Mouse (Mus musculus): ENCODE results near the gene Atg4b. TPM values are rescaled to one million over a fixed set of nuclear protein-coding genes. Genes with fewer than 3 reads are reported as not detected.

Atg4b gene
- total RNA-seq (2021), result 10 to 100 TPM; 33.6 to 36.4 TPM
- 27.7 and 33.4 TPM in 2 replicates for polyA plus RNA-seq (2012; rRNA removed)
- long read RNA-seq, full-length matches to known transcripts, result 11 of 16 reads
- long read RNA-seq, partial matches to known transcripts, result 5 of 16 reads
- long read RNA-seq, other reads (novel, unspliced or antisense), result 0 of 16 reads

DNA sequence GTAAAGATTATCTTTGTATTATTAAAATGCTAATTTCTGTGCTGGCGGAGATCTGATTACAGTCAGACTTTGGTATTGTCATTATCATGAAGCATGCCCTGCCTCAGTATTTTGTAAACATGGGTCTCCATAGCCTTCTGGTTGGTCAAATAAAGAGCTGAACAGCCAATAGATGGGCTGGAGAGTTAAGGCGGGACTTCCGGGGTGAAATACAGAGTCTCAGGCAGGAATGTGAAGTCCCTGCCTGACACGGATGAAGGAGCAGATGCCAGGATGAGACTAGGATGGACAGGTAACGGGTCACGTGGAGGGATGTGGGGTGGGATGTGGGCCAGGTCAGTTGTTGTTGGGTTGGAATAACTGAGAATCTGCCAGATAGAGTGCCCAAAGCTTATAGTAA, at the start of gene Atg4b:
Gene Atg4b, plus strand, starts transcription at position 211 of the 400 bp plus-strand sequence.
- no peak within 1 kb of the TSS for H3K4me3 ChIP-seq
- no peaks in the 10 kb centered on the region for H3K27me3 ChIP-seq (ENCODE audit: control insufficient read depth, insufficient read depth, low read length)
- no peak for DNase-seq
- H3K4me1 ChIP-seq (ENCODE audit: control insufficient read depth, insufficient read depth, low read length), result peaks cover 1% of the 10 kb centered on the region; the same call in 1 of the 2 replicates
- TF ChIP-seq CTCF (IDR thresholded peaks at IDR 0.05) (no peak), EP300 (IDR thresholded peaks at IDR 0.05; ENCODE audit: insufficient read depth, low read depth, low read length) (no peak), POLR2A (IDR thresholded peaks at IDR 0.05; ENCODE audit: insufficient read depth, low read depth, low read length) (no peak)
- H3K27ac ChIP-seq, result no peak within 1 kb of the TSS
- H3K36me3 ChIP-seq (ENCODE audit: control insufficient read depth, insufficient read depth, low read length), result peaks cover 1% of the 10 kb centered on the region
- intact Hi-C loops (cut with DNase I), result loop anchor here (10.0 kb wide), 2 partner anchors 116 to 306 kb away; no protein-coding TSS in a partner anchor
- no peak within 1 kb of the TSS for H3K9ac ChIP-seq (ENCODE audit: low read depth, low read length)
- 87% methylated on average over 6 of the region's 6 CpGs for WGBS
- H3K79me2 ChIP-seq (replicated peaks; ENCODE audit: control insufficient read depth, insufficient read depth, low read length), result no peaks in the 10 kb centered on the region; the same call in 1 of the 2 replicates

DNA sequence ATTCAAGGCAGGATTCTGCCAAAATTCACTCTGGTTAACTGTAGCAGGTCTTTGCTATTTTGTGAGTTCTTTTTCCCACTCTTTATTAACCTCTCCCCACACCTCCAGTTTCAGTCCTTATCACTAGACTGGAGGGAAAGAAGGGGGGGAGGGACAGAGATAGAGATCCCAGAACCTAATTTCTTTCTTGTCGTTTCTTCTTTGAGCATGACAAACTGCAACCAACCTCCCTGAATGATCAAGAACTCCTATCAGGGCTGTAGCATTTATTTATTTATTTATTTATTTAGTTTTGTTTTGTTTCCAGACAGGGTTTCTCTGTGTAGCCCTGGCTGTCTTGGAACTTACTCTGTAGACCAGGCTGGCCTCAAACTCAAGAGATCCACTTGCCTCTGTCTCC, 49.2 kb upstream of the Atg4b start:
- Histone ChIP-seq H3K9ac (ENCODE audit: low read depth, low read length) (no peak overlapping the region), H3K36me3 (ENCODE audit: control insufficient read depth, insufficient read depth, low read length) (no peaks in the 10 kb centered on the region), H3K27me3 (ENCODE audit: control insufficient read depth, insufficient read depth, low read length) (no peaks in the 10 kb centered on the region), H3K4me3 (no peak overlapping the region), H3K27ac (no peak overlapping the region), H3K79me2 (replicated peaks; ENCODE audit: control insufficient read depth, insufficient read depth, low read length) (no peaks in the 10 kb centered on the region), H3K4me1 (ENCODE audit: control insufficient read depth, insufficient read depth, low read length) (peaks cover 4% of the 10 kb centered on the region)
- no peak for DNase-seq
- whole genome bisulfite sequencing, result 70% methylated on average over 1 of the region's 1 CpGs
- TF ChIP-seq POLR2A (IDR thresholded peaks at IDR 0.05; ENCODE audit: insufficient read depth, low read depth, low read length) (no peak), EP300 (IDR thresholded peaks at IDR 0.05; ENCODE audit: insufficient read depth, low read depth, low read length) (no peak), CTCF (IDR thresholded peaks at IDR 0.05) (no peak)
- intact Hi-C loops (cut with DNase I), result no loop called here

DNA sequence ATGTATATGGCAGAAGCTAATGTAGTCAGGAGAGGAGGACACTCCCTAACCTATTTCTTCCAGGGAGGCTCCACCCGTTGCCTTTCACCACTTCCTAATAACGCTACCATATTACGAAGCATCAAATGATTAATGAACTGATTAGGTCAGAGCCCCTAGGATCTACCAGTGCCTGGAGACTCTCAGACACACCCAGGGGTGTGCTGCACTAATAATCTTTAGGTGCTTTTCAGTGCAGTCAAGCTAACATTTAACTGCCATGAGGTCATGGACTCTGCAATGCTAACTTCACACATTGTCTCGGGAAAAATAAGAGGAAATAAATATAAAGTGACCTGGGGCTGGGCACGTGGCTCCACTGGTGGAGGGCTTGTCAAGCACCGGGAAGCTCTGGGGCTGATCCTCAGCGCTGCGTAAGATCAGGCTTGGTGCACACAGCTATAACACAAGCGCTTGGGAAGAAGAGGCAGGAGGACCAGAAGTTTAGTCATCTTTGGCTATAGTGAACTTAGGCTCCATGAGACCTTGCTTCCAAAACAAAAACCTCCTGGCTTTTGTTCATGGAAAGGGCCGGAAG, 47.7 kb upstream of the Atg4b start:
- Histone ChIP-seq H3K9ac (ENCODE audit: low read depth, low read length) (no peak overlapping the region), H3K79me2 (replicated peaks; ENCODE audit: control insufficient read depth, insufficient read depth, low read length) (no peaks in the 10 kb centered on the region), H3K27ac (no peak overlapping the region), H3K4me1 (ENCODE audit: control insufficient read depth, insufficient read depth, low read length) (no peaks in the 10 kb centered on the region), H3K27me3 (ENCODE audit: control insufficient read depth, insufficient read depth, low read length) (no peaks in the 10 kb centered on the region), H3K36me3 (ENCODE audit: control insufficient read depth, insufficient read depth, low read length) (no peaks in the 10 kb centered on the region), H3K4me3 (no peak overlapping the region)
- intact Hi-C loops (cut with DNase I), result no loop called here
- DNase-seq, result no peak
- TF ChIP-seq POLR2A (IDR thresholded peaks at IDR 0.05; ENCODE audit: insufficient read depth, low read depth, low read length), result no peak
- no peak for TF ChIP-seq CTCF (IDR thresholded peaks at IDR 0.05)
- no peak for TF ChIP-seq EP300 (IDR thresholded peaks at IDR 0.05; ENCODE audit: insufficient read depth, low read depth, low read length)
- 91% methylated on average over 10 of the region's 10 CpGs for WGBS

DNA sequence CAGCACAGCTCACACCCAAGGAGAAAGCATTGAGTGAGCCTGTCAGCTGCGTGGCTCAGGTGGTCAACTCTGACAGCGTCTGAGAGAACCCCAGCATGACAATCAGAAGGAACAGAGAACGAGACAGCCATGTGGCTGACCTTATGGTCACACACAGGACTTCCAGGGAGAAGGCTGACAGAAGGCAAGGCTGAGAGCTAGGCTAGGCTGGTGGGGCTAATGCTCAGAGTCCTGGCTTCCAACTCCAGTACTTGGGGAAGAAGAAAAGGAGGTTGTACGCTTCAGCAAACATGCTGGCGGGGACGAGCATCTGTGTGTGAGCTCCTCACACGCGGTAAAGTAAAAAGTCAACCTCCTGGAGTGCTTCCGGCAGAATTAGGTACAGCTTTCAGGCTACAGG, 47.0 kb upstream of the Atg4b start:
- 94% methylated on average over 9 of the region's 9 CpGs for WGBS
- H3K36me3 ChIP-seq (ENCODE audit: control insufficient read depth, insufficient read depth, low read length), result no peaks in the 10 kb centered on the region

DNA sequence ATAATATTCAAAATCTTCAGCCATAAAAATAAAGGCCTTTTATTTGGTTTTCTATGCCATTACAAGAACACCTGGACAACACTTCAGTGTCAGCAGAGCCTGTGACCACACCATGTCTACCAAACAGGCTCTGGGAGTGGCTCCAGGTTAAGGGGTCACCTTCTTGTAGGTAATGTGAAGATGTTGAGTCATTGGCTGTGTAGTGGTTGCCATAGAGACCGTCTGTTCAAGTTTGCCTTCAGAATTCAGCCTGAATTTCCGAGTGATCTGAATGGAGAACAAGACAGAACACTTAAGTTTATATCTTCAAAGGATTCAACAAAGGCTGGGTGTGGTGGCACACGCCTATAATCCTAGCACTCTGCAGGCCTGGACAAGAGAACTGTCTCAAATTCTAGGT, 45.9 kb upstream of the Atg4b start:
- Histone ChIP-seq H3K27ac (no peak overlapping the region), H3K79me2 (replicated peaks; ENCODE audit: control insufficient read depth, insufficient read depth, low read length) (no peaks in the 10 kb centered on the region), H3K9ac (ENCODE audit: low read depth, low read length) (no peak overlapping the region), H3K36me3 (ENCODE audit: control insufficient read depth, insufficient read depth, low read length) (no peaks in the 10 kb centered on the region), H3K27me3 (ENCODE audit: control insufficient read depth, insufficient read depth, low read length) (no peaks in the 10 kb centered on the region), H3K4me3 (no peak overlapping the region), H3K4me1 (ENCODE audit: control insufficient read depth, insufficient read depth, low read length) (no peaks in the 10 kb centered on the region)
- TF ChIP-seq POLR2A (IDR thresholded peaks at IDR 0.05; ENCODE audit: insufficient read depth, low read depth, low read length) (no peak), EP300 (IDR thresholded peaks at IDR 0.05; ENCODE audit: insufficient read depth, low read depth, low read length) (no peak), CTCF (IDR thresholded peaks at IDR 0.05) (no peak)
- no peak for DNase-seq
- intact Hi-C loops (cut with DNase I), result no loop called here
- 76% methylated on average over 3 of the region's 3 CpGs for WGBS

More for the DNA sequence above, 47.0 kb upstream of the Atg4b start:
- no peak for DNase-seq
- Histone ChIP-seq H3K27me3 (ENCODE audit: control insufficient read depth, insufficient read depth, low read length) (no peaks in the 10 kb centered on the region), H3K4me1 (ENCODE audit: control insufficient read depth, insufficient read depth, low read length) (no peaks in the 10 kb centered on the region), H3K27ac (no peak overlapping the region), H3K9ac (ENCODE audit: low read depth, low read length) (no peak overlapping the region), H3K79me2 (replicated peaks; ENCODE audit: control insufficient read depth, insufficient read depth, low read length) (no peaks in the 10 kb centered on the region), H3K4me3 (no peak overlapping the region)
- TF ChIP-seq POLR2A (IDR thresholded peaks at IDR 0.05; ENCODE audit: insufficient read depth, low read depth, low read length) (no peak), EP300 (IDR thresholded peaks at IDR 0.05; ENCODE audit: insufficient read depth, low read depth, low read length) (no peak), CTCF (IDR thresholded peaks at IDR 0.05) (no peak)
- intact Hi-C loops (cut with DNase I), result no loop called here

DNA sequence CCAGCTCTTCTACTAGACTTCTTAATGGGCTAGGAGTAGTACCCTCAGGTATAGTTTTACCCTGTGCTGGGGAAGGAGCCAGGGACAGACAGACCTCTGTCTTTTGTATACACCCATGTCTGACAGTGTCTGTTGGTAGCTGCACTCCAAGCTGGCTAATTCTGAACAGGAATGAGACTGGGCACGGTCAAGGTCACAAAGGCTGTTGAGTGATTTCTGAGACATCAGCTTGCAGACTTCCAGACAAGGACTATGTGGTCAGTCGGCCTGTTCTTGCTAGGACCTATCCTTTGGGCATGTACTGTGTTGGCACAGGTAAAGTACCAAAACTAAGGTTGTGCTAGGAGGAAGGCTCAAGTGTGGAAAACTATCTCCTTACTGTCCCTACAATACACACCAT, 35.1 kb upstream of the Atg4b start:
- H3K27ac ChIP-seq, result no peak overlapping the region

More for the DNA sequence above, 35.1 kb upstream of the Atg4b start:
- intact Hi-C loops (cut with DNase I), result no loop called here
- Histone ChIP-seq H3K79me2 (replicated peaks; ENCODE audit: control insufficient read depth, insufficient read depth, low read length) (no peaks in the 10 kb centered on the region), H3K4me1 (ENCODE audit: control insufficient read depth, insufficient read depth, low read length) (peaks cover 2% of the 10 kb centered on the region; the same call in 1 of the 2 replicates), H3K36me3 (ENCODE audit: control insufficient read depth, insufficient read depth, low read length) (no peaks in the 10 kb centered on the region; the same call in 1 of the 2 replicates), H3K27me3 (ENCODE audit: control insufficient read depth, insufficient read depth, low read length) (no peaks in the 10 kb centered on the region), H3K4me3 (no peak overlapping the region), H3K9ac (ENCODE audit: low read depth, low read length) (no peak overlapping the region)
- no peak for DNase-seq
- WGBS, result 52% methylated on average over 2 of the region's 2 CpGs
- TF ChIP-seq EP300 (IDR thresholded peaks at IDR 0.05; ENCODE audit: insufficient read depth, low read depth, low read length), result no peak
- no peak for TF ChIP-seq POLR2A (IDR thresholded peaks at IDR 0.05; ENCODE audit: insufficient read depth, low read depth, low read length)
- no peak for TF ChIP-seq CTCF (IDR thresholded peaks at IDR 0.05)
